Mouse (Mus musculus) bone marrow, adult 2 months (tissue): ENCODE data around the gene Phlda1.

ENCODE experiments used
- CTCF ChIP-seq: fragments of 200-500 bp; IDR thresholded peaks from 2 replicates; pipeline ENCODE4 v1.5.1; 2011; ENCODE audit warnings: low read length, control low read depth; ENCODE audit not compliant: control insufficient read depth, insufficient read depth
- POLR2A ChIP-seq: fragments of 200-500 bp; IDR thresholded peaks from 2 replicates; pipeline ENCODE4 v1.6.1; 2011; ENCODE audit warnings: low read depth, mild to moderate bottlenecking, control low read depth, low read length, borderline replicate concordance; ENCODE audit not compliant: control insufficient read depth

GRCm38 (mm10) chr10:111508324-111509080 is 2.4 kb downstream of the Phlda1 start:
- TF ChIP-seq POLR2A (no peak), CTCF (no peak)
